Mouse (Mus musculus) frontal cortex, postnatal 25 days (tissue): ENCODE results near the gene Slc25a47.

Source experiments
- DNase-seq, 2 experiments: peaks; one replicate each; pipeline ENCODE4 v3.0.0; 2022; ENCODE audit warnings: low spot score in 2 of 2

The Slc25a47 gene

GRCm38 (mm10) chr12:108835840-108836409 is at the start of gene Slc25a47, which contains the start of gene Slc25a29:
Gene Slc25a47 (plus strand): TSS chr12:108836046.
Gene Slc25a29 (minus strand): TSS chr12:108835883.
- peak; percentile 88 to 93 for DNase-seq

GRCm38 (mm10) chr12:108787329-108787728 is 48.5 kb upstream of the Slc25a47 start:
- no peak for DNase-seq

- DNase-seq = peak; percentile 54 to 69
Measured at GRCm38 (mm10) chr12:108792152-108792545, 43.7 kb upstream of the Slc25a47 start.

- DNase-seq = peak; percentile 89 to 97
Measured at GRCm38 (mm10) chr12:108792546-108793452, 43.0 kb upstream of the Slc25a47 start, which contains the start of gene Yy1. Gene Yy1 (plus strand): TSS chr12:108792973.

- peak in 1 of 2 experiments; percentile 16 for DNase-seq
Measured at GRCm38 (mm10) chr12:108793453-108793941, 42.3 kb upstream of the Slc25a47 start.

- DNase-seq = peak; percentile 38 to 58
Measured at GRCm38 (mm10) chr12:108794078-108794711, 41.7 kb upstream of the Slc25a47 start.

GRCm38 (mm10) chr12:108794979-108795537 is 40.8 kb upstream of the Slc25a47 start:
- DNase-seq = no peak

- no peak for DNase-seq
Measured at GRCm38 (mm10) chr12:108801613-108802012, 34.2 kb upstream of the Slc25a47 start.

- DNase-seq = no peak
Measured at GRCm38 (mm10) chr12:108804388-108804787, 31.5 kb upstream of the Slc25a47 start.

GRCm38 (mm10) chr12:108808465-108808864 is 27.4 kb upstream of the Slc25a47 start:
- DNase-seq = no peak

GRCm38 (mm10) chr12:108809771-108810170 is 26.1 kb upstream of the Slc25a47 start:
- no peak for DNase-seq

- no peak for DNase-seq
Measured at GRCm38 (mm10) chr12:108810309-108810708, 25.5 kb upstream of the Slc25a47 start.

GRCm38 (mm10) chr12:108811133-108811532 is 24.7 kb upstream of the Slc25a47 start:
- no peak for DNase-seq

GRCm38 (mm10) chr12:108812463-108812862 is 23.4 kb upstream of the Slc25a47 start:
- DNase-seq = no peak

- DNase-seq = no peak
Measured at GRCm38 (mm10) chr12:108814470-108814869, 21.4 kb upstream of the Slc25a47 start.

GRCm38 (mm10) chr12:108816569-108816968 is 19.3 kb upstream of the Slc25a47 start:
- DNase-seq = no peak

GRCm38 (mm10) chr12:108820461-108820860 is 15.4 kb upstream of the Slc25a47 start:
- no peak for DNase-seq

- DNase-seq = no peak
Measured at GRCm38 (mm10) chr12:108823036-108823435, 12.8 kb upstream of the Slc25a47 start.

GRCm38 (mm10) chr12:108824225-108824874 is 11.5 kb upstream of the Slc25a47 start:
- no peak for DNase-seq

GRCm38 (mm10) chr12:108825561-108826224 is 10.2 kb upstream of the Slc25a47 start:
- no peak for DNase-seq
